Mouse (Mus musculus) heart, embryonic 13.5 days (tissue): ENCODE data around the gene Dgkg. TPM values are rescaled to one million over a fixed set of nuclear protein-coding genes. Genes with fewer than 3 reads are reported as not detected.
A peak's percentile ranks its signal among the peaks of the same experiment; 100 is the strongest.

ENCODE experiments used
- ATAC-seq: fragments of 200-750 bp; cut with Nextera tagmentation; 2 replicates; pipeline ENCODE4 v1.8.0; 2017; ENCODE audit warnings: moderate TSS enrichment; ENCODE audit not compliant: insufficient number of reproducible peaks, low FRiP score, low TSS enrichment; ENCODE audit errors: extremely low read depth
- H3K27ac ChIP-seq: fragments of 300-500 bp; sonication (generic); replicated peaks from 2 replicates; pipeline ENCODE4 v1.5.1; 2015; ENCODE audit warnings: moderate library complexity, mild to moderate bottlenecking, inconsistent platforms
- H3K27me3 ChIP-seq: fragments of 300-500 bp; sonication (generic); replicated peaks from 2 replicates; pipeline ENCODE4 v1.6.1; 2015; ENCODE audit warnings: mild to moderate bottlenecking, inconsistent platforms
- H3K36me3 ChIP-seq: fragments of 300-500 bp; sonication (generic); 2 replicates; pipeline ENCODE4 v1.6.1; 2015; ENCODE audit warnings: mild to moderate bottlenecking, inconsistent platforms
- H3K4me1 ChIP-seq: fragments of 300-500 bp; sonication (generic); 2 replicates; pipeline ENCODE4 v1.6.1; 2015; ENCODE audit warnings: inconsistent platforms
- H3K4me2 ChIP-seq: fragments of 300-500 bp; sonication (generic); 2 replicates; pipeline ENCODE4 v1.6.1; 2015; ENCODE audit warnings: inconsistent platforms, mild to moderate bottlenecking, moderate library complexity
- H3K4me3 ChIP-seq: fragments of 300-500 bp; sonication (generic); 2 replicates; pipeline ENCODE4 v1.5.1; 2015; ENCODE audit warnings: moderate library complexity, mild to moderate bottlenecking, inconsistent platforms
- H3K9ac ChIP-seq: fragments of 300-500 bp; sonication (generic); 2 replicates; pipeline ENCODE4 v1.6.1; 2015; ENCODE audit warnings: inconsistent platforms, mild to moderate bottlenecking, moderate library complexity
- H3K9me3 ChIP-seq: fragments of 300-500 bp; sonication (generic); 2 replicates; pipeline ENCODE4 v1.6.1; 2016; ENCODE audit warnings: inconsistent platforms
- WGBS: fragments of 180-500 bp; shearing (Covaris S2); methylation state at CpG from one replicate; pipeline ENCODE4 v1.1.7; 2015; ENCODE audit warnings: mixed read lengths; 5-methylcytosine and 5-hydroxymethylcytosine counted together
- polyA plus RNA-seq: library from polyadenylated mRNA; unstranded; fragments of >200 nt; fragmentation: Nextera tagmentation; extraction: Ambion mirVana; gene quantifications from 2 replicates; pipeline ENCODE4 v1.2.1, GENCODE M21; 2015

Gene Dgkg
- polyA plus RNA-seq, 1 experiment from 2014 or later, result 0.43 TPM

DNA sequence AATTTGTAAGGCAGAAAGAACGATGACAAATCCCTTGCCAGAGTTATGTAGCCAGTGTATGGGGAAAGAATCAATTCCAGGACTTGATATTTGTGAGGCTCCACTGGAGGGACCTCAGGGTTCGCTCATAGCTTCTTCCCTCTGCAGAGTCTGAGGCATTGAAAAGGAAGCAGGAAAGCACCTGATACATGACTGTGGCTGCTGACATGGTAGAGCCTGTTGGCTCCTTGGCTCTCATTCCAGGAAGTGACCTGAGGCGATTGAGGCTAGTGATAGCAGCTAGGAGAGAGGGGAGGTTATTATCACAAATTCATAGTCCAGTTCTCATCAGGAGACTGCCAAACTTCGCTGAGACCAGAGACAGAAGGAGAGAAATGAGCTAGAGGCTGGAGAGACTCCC is 17.1 kb upstream of the Dgkg start:
- H3K27ac ChIP-seq, result no peak overlapping the region
- H3K27me3 ChIP-seq, result peaks cover 5% of the 10 kb centered on the region; the same call in 1 of the 2 replicates
- no peak for ATAC-seq
- no peaks in the 10 kb centered on the region for H3K9me3 ChIP-seq
- H3K36me3 ChIP-seq, result no peaks in the 10 kb centered on the region
- no peaks in the 10 kb centered on the region for H3K4me1 ChIP-seq
- H3K4me3 ChIP-seq, result no peak overlapping the region
- no peak overlapping the region for H3K9ac ChIP-seq
- WGBS, result 54% methylated on average over 4 of the region's 4 CpGs
- no peak overlapping the region for H3K4me2 ChIP-seq

DNA sequence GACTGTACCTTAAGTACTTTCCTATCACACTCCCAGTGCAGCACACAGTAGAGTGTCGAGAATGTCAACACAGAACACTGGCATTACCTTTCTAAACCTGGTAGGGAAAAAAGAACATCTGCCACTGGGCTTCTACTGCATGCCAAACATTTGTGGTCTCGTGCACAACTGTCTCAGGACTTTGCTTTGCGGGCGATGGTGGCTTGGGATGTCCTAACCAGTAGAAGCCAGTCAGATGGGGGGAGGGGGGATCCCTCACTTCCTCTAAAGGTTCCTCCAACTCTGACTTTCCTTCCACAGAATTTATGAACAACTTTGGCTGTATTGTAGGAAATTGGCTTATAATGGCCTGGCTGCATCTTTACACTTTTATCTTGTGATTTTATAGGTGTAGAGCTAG is 7.0 kb upstream of the Dgkg start:
- no peak overlapping the region for H3K4me2 ChIP-seq
- ATAC-seq, result no peak
- 68% methylated on average over 4 of the region's 4 CpGs for WGBS

DNA sequence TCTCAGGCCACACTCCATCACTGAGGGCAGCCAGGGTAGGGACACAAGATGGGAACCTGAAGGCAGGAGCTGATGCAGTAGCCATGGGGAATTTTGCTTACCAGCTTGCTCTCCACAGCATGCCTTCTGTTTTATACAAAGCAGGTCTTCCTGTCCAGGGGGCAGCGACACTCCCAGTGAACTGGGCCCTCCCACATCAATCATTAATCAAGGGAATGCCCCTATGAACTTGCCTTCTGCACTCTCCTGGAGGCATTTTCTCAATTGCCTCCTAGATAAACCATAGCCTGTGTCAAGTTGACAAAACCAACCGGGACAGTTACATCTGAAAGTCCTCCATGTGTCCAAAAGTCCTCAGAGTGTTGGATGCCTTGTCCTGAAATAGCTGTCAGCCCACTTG is 6.1 kb upstream of the Dgkg start:
- Histone ChIP-seq H3K4me2 (no peak overlapping the region), H3K4me3 (no peak overlapping the region), H3K36me3 (no peaks in the 10 kb centered on the region), H3K27ac (no peak overlapping the region), H3K9me3 (no peaks in the 10 kb centered on the region), H3K9ac (no peak overlapping the region), H3K4me1 (peaks cover 6% of the 10 kb centered on the region; the same call in 1 of the 2 replicates), H3K27me3 (peaks cover 38% of the 10 kb centered on the region)
- 29% methylated on average over 2 of the region's 2 CpGs for WGBS
- ATAC-seq, result no peak

More for the DNA sequence above, 7.0 kb upstream of the Dgkg start:
- Histone ChIP-seq H3K27me3 (peaks cover 29% of the 10 kb centered on the region), H3K36me3 (no peaks in the 10 kb centered on the region), H3K9me3 (no peaks in the 10 kb centered on the region), H3K4me3 (no peak overlapping the region), H3K4me1 (0 out of 2 replicates have a peak, but pooled peaks cover 4% of the 10 kb centered on the region), H3K9ac (no peak overlapping the region), H3K27ac (no peak overlapping the region)

DNA sequence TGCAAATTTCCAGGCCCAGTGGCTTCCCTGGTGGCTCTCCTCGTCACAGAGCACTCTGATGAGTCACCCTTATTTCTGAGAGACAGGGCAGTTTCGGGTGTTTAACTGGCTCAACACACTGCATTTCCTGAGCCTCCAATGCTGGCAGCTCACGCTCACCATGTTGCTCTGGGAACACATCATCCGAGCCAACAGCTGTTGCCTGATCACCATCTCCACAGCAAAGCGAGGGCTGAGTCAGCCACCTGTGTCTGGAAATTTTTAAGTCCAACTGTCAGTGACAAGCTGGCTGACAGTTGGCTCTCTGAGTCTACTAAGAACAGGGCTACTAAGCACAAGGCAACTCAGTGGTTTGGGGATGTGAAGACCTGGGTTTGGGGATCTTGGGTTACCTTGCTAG is 4.1 kb upstream of the Dgkg start:
- no peak for ATAC-seq

DNA sequence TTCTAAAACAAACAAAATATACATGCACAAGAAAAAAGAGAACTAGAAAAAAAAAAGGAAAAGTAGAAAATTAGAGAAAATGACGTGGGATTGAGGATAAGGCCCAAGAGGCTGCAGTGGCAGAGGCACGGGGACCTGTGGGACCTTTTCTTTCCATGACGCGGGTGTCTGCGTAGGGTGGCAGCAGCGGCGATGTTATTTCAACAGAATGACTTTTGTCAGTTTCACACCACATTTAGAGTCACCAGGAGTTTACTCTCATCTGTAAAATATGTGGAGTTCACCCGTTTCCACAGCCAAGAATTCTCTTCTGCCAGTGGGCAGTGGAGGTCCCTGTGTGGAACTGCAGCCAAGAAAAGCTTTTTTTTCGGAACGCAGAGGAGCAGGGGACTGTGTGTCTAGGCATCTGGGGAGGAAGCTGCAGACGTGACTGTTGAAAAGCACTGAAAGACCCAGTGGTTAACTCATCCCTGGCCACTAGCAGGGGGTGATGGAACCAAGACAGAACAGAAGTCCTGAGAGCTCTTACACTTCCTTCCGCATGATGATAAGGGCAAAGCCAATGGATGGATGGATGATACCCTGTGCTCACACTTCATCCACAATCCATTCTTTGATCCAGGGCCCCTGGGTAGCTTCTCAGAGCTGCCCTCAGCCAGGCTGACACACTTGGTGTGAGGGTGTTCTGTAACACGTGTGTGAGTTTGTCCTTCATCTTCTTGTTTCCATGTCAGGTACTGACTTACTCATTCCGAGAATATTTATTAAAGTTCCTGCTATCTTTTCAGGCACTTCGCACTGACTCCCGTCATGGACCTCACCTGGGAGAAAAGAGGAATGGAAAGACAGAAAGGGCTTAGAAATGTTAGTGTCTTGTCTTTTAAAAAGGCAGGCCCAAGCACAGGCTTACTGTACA is 1.1 kb upstream of the Dgkg start:
- Histone ChIP-seq H3K4me1 (peaks cover 22% of the 10 kb centered on the region), H3K36me3 (no peaks in the 10 kb centered on the region), H3K4me2 (peak overlapping the region; percentile 81; the same call in 1 of the 2 replicates), H3K9me3 (no peaks in the 10 kb centered on the region), H3K27me3 (peaks cover 73% of the 10 kb centered on the region), H3K4me3 (no peak overlapping the region), H3K9ac (no peak overlapping the region), H3K27ac (no peak overlapping the region)
- no peak for ATAC-seq
- WGBS, result 56% methylated on average over 16 of the region's 16 CpGs

More for the DNA sequence above, 4.1 kb upstream of the Dgkg start:
- peaks cover 58% of the 10 kb centered on the region for H3K27me3 ChIP-seq
- no peak overlapping the region for H3K4me2 ChIP-seq
- no peaks in the 10 kb centered on the region for H3K36me3 ChIP-seq
- H3K4me3 ChIP-seq, result no peak overlapping the region
- H3K9ac ChIP-seq, result no peak overlapping the region
- H3K4me1 ChIP-seq, result peaks cover 22% of the 10 kb centered on the region
- H3K27ac ChIP-seq, result no peak overlapping the region
- WGBS, result 33% methylated on average over 5 of the region's 5 CpGs
- H3K9me3 ChIP-seq, result no peaks in the 10 kb centered on the region

DNA sequence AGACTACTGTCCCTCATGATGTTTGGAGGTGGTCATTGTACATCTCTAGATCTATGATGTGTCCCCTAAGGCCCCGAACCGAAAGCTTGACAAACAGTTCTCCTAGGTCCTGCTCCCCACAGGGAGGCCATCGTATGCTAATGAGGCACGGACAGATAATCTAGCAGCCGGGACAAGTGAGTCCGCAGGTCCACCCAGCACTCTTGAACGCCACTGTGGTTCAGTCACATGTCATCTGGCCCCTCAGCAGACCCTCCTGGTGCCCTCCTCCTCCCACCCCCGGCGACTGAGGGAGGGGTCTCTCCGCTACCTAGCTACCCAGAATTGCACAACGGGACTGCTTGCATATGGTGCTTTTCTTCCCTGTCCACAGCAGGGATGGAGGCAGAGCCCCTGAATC is 1.2 kb downstream of the Dgkg start:
- WGBS, result 10% methylated on average over 11 of the region's 11 CpGs
- Histone ChIP-seq H3K27me3 (peaks cover 69% of the 10 kb centered on the region), H3K4me3 (peak overlapping the region; percentile 55), H3K9ac (0 out of 2 replicates have a peak overlapping the region, but pooled peaks have one; percentile 28), H3K36me3 (no peaks in the 10 kb centered on the region), H3K27ac (no peak overlapping the region), H3K4me1 (peaks cover 21% of the 10 kb centered on the region), H3K4me2 (peak overlapping the region; percentile 81), H3K9me3 (no peaks in the 10 kb centered on the region)
- ATAC-seq, result no peak

DNA sequence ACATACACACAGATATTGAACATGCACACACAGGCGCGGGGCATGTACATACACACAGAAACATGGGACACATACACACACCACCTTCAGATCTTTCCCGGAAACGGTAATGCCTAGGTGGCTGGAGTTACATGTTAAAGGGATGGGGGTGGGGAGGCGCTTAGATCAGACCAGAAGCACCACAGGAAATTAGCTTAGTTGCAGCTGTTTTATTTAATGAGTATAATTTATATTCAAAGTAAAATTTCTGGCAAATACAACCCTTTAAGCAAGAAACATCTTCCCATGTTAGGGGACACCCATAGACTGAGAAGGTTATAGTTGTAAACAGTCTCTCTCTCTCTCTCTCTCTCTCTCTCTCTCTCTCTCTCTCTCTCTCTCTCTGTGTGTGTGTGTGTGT is 1.8 kb downstream of the Dgkg start:
- H3K9me3 ChIP-seq, result no peaks in the 10 kb centered on the region
- no peak overlapping the region for H3K9ac ChIP-seq
- peaks cover 21% of the 10 kb centered on the region for H3K4me1 ChIP-seq
- no peak overlapping the region for H3K4me3 ChIP-seq
- no peak for ATAC-seq
- no peak overlapping the region for H3K4me2 ChIP-seq
- 50% methylated on average over 5 of the region's 5 CpGs for WGBS
- no peak overlapping the region for H3K27ac ChIP-seq
- H3K27me3 ChIP-seq, result peaks cover 68% of the 10 kb centered on the region
- H3K36me3 ChIP-seq, result no peaks in the 10 kb centered on the region

DNA sequence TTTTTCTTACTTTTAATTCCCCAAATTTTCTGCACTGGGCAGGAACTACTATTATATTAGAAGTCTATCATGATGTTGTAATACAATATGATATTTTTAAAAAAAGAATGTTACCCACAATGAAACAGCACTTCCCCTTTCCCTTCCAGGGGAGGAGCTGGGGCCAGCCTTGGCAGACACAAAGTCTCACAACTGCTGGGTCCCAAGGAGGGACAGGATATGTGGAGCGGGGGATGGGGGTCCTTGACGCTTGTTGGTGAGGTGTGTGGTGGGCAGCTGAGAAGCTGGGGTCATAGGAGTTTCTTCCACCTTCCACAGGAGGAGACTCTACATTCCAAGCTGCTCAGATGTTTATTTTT is 2.6 kb downstream of the Dgkg start:
- H3K9me3 ChIP-seq, result no peaks in the 10 kb centered on the region
- H3K36me3 ChIP-seq, result no peaks in the 10 kb centered on the region
- ATAC-seq, result no peak
- H3K27me3 ChIP-seq, result peaks cover 66% of the 10 kb centered on the region
- no peak overlapping the region for H3K4me3 ChIP-seq
- H3K4me2 ChIP-seq, result no peak overlapping the region
- H3K9ac ChIP-seq, result no peak overlapping the region
- H3K4me1 ChIP-seq, result peaks cover 21% of the 10 kb centered on the region
- H3K27ac ChIP-seq, result no peak overlapping the region
- WGBS, result 36% methylated on average over 2 of the region's 2 CpGs

DNA sequence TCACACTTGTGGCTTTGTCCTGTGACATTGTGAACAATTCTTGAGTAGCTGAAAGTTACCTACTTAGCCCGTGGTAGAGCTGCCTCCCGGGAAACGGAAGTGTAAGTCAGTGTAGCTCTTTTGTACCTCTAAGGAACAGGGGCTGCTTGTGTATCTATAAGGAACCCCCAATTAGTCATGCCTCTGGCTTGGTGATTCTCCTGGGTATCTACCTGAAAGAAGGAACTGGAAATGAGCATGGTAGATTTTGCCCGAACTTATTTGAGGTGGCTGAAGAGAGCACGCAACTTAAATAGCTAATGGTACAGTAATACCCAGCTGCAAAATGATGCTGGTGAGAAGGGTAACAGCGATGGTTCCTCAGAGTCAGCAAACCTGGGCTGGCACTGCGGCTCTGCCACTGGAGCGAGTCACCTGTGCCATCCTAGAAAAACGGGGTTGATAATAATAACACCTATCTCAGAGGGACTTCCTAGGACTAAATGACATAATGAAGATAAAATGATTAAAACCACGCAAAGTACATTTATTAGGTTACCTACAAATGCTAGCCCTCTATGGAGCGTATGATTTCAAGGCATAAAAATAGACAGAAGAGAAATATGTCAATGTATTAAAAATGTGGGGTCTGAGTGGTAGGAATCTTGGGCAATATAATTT is 3.1 kb downstream of the Dgkg start:
- H3K9ac ChIP-seq, result no peak overlapping the region

DNA sequence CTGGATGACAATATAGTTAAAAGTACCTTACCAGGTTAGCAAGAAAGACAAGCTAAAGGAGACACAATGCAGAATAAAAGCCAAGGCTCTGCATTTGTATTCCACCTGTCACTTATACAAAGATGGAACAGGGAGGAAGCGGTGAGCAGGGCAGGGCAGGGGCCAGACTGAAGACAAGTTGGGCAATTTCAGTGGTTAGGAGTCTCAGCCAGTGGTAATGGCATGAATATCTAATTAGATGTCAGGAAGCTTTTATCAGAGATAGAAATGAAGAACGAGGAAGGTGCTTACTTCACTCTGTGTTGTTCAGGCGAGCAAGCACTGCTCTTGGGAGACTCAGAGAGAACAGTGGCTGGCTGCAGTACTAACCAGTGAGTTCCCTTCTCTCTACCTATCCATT is 5.8 kb downstream of the Dgkg start:
- H3K27ac ChIP-seq, result no peak overlapping the region
- H3K4me3 ChIP-seq, result no peak overlapping the region
- H3K36me3 ChIP-seq, result no peaks in the 10 kb centered on the region
- 58% methylated on average over 3 of the region's 3 CpGs for WGBS
- H3K9me3 ChIP-seq, result no peaks in the 10 kb centered on the region
- no peak overlapping the region for H3K9ac ChIP-seq
- H3K4me2 ChIP-seq, result no peak overlapping the region
- H3K27me3 ChIP-seq, result peaks cover 40% of the 10 kb centered on the region
- no peak for ATAC-seq
- H3K4me1 ChIP-seq, result peaks cover 5% of the 10 kb centered on the region

More for the DNA sequence above, 3.1 kb downstream of the Dgkg start:
- peaks cover 67% of the 10 kb centered on the region for H3K27me3 ChIP-seq
- no peaks in the 10 kb centered on the region for H3K36me3 ChIP-seq
- ATAC-seq, result no peak
- 78% methylated on average over 11 of the region's 11 CpGs for WGBS
- H3K9me3 ChIP-seq, result no peaks in the 10 kb centered on the region
- no peak overlapping the region for H3K27ac ChIP-seq
- no peak overlapping the region for H3K4me3 ChIP-seq
- H3K4me1 ChIP-seq, result peaks cover 21% of the 10 kb centered on the region
- H3K4me2 ChIP-seq, result no peak overlapping the region

DNA sequence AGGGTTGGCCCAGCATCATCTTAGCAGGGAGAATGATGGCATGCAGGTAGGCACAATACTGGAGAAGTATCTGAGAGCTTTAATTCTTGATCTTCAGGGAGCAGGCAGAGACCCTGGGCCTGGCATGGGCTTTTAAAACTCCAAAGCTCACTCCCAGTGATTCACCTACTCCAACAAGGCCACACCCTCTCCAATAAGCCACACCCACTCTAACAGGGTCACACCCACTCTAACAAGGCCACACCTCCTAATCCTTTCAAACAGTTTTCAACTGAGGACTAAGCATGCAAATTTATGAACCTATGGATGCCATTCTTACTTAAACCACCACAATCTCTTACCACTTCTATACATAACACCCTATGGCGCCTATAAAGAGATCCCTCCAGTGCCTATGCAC is 11.8 kb downstream of the Dgkg start:
- no peaks in the 10 kb centered on the region for H3K36me3 ChIP-seq
- no peak overlapping the region for H3K9ac ChIP-seq
- ATAC-seq, result no peak
- H3K4me1 ChIP-seq, result no peaks in the 10 kb centered on the region
- H3K27me3 ChIP-seq, result peaks cover 4% of the 10 kb centered on the region; the same call in 1 of the 2 replicates
- no peak overlapping the region for H3K4me3 ChIP-seq
- no peaks in the 10 kb centered on the region for H3K9me3 ChIP-seq
- 68% methylated on average over 1 of the region's 1 CpGs for WGBS
- no peak overlapping the region for H3K27ac ChIP-seq
- no peak overlapping the region for H3K4me2 ChIP-seq
